Mouse (Mus musculus) forebrain, embryonic 16.5 days (tissue): ENCODE data around the gene Yars. TPM values are rescaled to one million over a fixed set of nuclear protein-coding genes. Genes with fewer than 3 reads are reported as not detected.

Experiments used
- ATAC-seq: fragments of 200-750 bp; cut with Nextera tagmentation; 2 replicates; pipeline ENCODE4 v1.8.0; 2017; ENCODE audit warnings: mild to moderate bottlenecking, moderate library complexity
- H3K27ac ChIP-seq: fragments of 300-500 bp; sonication (generic); 2 replicates; pipeline ENCODE4 v1.5.1; 2014; ENCODE audit warnings: low read length, control low read depth
- H3K27me3 ChIP-seq: fragments of 300-500 bp; sonication (generic); replicated peaks from 2 replicates; pipeline ENCODE4 v1.6.1; 2014; ENCODE audit warnings: low read length; ENCODE audit not compliant: control insufficient read depth, insufficient read depth
- H3K36me3 ChIP-seq: fragments of 300-500 bp; sonication (generic); 2 replicates; pipeline ENCODE4 v1.6.1; 2014; ENCODE audit not compliant: control insufficient read depth, insufficient read depth
- H3K4me1 ChIP-seq: fragments of 300-500 bp; sonication (generic); replicated peaks from 2 replicates; pipeline ENCODE4 v1.6.1; 2014; ENCODE audit warnings: low read length; ENCODE audit not compliant: control insufficient read depth, insufficient read depth
- H3K4me2 ChIP-seq: fragments of 300-500 bp; sonication (generic); 2 replicates; pipeline ENCODE4 v1.6.1; 2014; ENCODE audit warnings: mild to moderate bottlenecking, low read length, control low read depth
- H3K4me3 ChIP-seq: fragments of 300-500 bp; sonication (generic); replicated peaks from 2 replicates; pipeline ENCODE4 v1.5.1; 2014; ENCODE audit warnings: mild to moderate bottlenecking, low read length, control low read depth
- H3K9ac ChIP-seq: fragments of 300-500 bp; sonication (generic); replicated peaks from 2 replicates; pipeline ENCODE4 v1.6.1; 2014; ENCODE audit warnings: low read depth, low read length, control low read depth
- H3K9me3 ChIP-seq: fragments of 300-500 bp; sonication (generic); 2 replicates; pipeline ENCODE4 v1.6.1; 2016; ENCODE audit warnings: low read length; ENCODE audit not compliant: control insufficient read depth
- WGBS: fragments of 180-500 bp; shearing (Covaris S2); extraction: QIAGEN DNeasy Blood & Tissue Kit; methylation state at CpG from one replicate; pipeline ENCODE4 v1.1.7; 2014; 5-methylcytosine and 5-hydroxymethylcytosine counted together
- polyA plus RNA-seq: library from polyadenylated mRNA; unstranded; fragments of >200 nt; fragmentation: Nextera tagmentation; extraction: Ambion mirVana; gene quantifications from 2 replicates; pipeline ENCODE4 v1.2.1, GENCODE M21; 2015

The Yars gene
- polyA plus RNA-seq, 1 experiment from 2014 or later, result 122 TPM

DNA sequence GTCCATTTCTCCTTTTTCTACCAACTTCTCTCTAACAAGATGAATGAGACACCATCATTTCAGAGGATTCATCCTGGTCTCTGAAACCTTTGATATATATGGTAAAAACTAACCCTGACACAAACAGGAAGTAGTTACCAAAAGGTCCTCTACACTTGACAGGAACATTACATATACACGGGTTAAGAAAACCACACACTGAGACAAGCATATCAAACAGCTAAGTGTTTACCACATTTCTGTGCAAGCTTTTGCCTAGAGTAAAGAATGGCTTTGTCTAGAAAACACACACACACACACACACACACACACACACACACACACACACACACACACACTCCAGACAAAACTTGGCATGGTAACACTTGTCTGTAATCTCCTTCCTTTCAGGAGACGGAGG, 43.2 kb upstream of the Yars start:
- no peak overlapping the region for H3K9ac ChIP-seq
- H3K36me3 ChIP-seq, result no peaks in the 10 kb centered on the region
- no peak overlapping the region for H3K27ac ChIP-seq
- 54% methylated on average over 2 of the region's 2 CpGs for WGBS
- H3K4me2 ChIP-seq, result no peak overlapping the region
- no peak for ATAC-seq
- H3K4me3 ChIP-seq, result no peak overlapping the region
- peaks cover 35% of the 10 kb centered on the region for H3K4me1 ChIP-seq
- no peaks in the 10 kb centered on the region for H3K9me3 ChIP-seq
- no peaks in the 10 kb centered on the region for H3K27me3 ChIP-seq

DNA sequence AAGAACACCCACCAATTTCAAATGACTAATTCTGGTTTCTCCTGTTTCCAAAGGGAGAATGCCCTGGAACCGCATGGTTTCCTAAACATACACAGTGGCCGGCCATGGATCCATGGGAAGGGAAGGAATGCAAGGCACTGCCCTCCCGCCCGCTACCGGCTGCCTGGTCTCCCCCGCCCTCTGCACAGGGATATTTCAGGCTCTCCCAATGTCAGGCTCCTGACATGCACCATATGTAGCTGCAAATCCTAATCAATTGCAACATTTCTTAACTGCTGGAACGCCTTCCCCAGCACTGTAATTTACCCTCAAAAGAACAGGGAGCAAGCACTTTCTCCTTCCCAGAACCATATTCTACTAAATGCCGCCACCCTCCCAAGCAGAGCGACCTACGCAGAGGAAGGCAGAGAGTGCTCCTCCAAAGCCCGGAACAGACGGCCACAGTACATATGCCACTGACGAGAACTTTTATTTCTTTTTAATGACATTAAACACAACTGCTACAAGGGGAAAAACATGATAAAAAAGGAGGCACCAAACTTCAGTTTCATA, 41.9 kb upstream of the Yars start:
- no peaks in the 10 kb centered on the region for H3K27me3 ChIP-seq
- no peak overlapping the region for H3K27ac ChIP-seq
- no peaks in the 10 kb centered on the region for H3K9me3 ChIP-seq
- H3K4me1 ChIP-seq, result peaks cover 28% of the 10 kb centered on the region
- H3K36me3 ChIP-seq, result no peaks in the 10 kb centered on the region
- WGBS, result 86% methylated on average over 13 of the region's 13 CpGs
- no peak overlapping the region for H3K4me2 ChIP-seq
- H3K4me3 ChIP-seq, result no peak overlapping the region
- H3K9ac ChIP-seq, result no peak overlapping the region
- ATAC-seq, result no peak

DNA sequence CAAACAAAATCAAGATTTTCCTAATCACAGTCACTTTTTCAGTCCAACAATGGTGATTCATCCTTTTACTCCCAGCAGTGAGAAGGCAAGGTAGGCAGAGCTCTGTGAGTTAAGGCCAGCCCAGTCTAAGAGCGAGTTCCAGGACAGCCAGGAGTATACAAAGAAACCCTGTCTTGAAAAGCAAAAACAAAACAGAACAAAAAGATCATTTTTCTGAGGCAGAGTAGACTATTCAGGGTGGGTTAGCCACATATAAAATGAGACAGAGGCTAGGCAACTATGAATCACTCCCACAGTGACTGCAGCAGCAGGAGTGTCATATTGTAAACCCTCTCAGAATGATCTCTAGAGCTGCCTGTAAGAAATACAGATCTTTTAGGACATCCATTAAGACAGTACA, 40.2 kb upstream of the Yars start:
- Histone ChIP-seq H3K4me1 (peaks cover 23% of the 10 kb centered on the region), H3K27ac (no peak overlapping the region), H3K9me3 (no peaks in the 10 kb centered on the region), H3K9ac (no peak overlapping the region), H3K36me3 (no peaks in the 10 kb centered on the region), H3K27me3 (no peaks in the 10 kb centered on the region), H3K4me3 (no peak overlapping the region), H3K4me2 (no peak overlapping the region)
- WGBS, result 59% methylated on average over 1 of the region's 1 CpGs
- no peak for ATAC-seq

DNA sequence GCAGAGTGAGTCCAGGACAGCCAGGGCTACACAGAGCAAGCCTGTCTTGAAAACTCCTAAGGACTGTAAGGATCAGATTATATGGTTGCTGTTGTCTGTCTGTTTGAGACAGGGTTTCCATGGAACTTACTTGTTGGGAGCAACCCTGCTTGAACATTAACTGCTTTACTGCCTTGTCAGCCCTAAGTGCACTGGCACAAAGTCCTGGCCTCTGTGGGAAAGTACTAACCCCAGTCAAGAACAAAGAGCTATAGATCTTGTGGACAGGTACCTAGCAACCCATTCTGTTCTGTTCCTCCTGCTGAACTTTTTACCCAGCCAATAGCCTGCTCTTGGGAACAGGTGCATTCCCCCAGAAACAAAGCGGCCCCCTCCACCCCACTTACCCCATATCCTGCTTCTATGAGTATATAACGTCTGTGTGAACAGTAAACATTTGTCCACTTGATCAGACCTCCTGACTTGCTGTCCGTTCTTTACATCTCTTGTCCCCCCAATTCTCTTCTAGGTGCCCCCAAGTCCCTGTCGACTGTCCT, 38.2 kb upstream of the Yars start:
- Histone ChIP-seq H3K4me3 (no peak overlapping the region), H3K4me1 (peaks cover 11% of the 10 kb centered on the region), H3K9me3 (no peaks in the 10 kb centered on the region), H3K27me3 (no peaks in the 10 kb centered on the region), H3K36me3 (no peaks in the 10 kb centered on the region), H3K27ac (no peak overlapping the region), H3K4me2 (no peak overlapping the region), H3K9ac (no peak overlapping the region)
- no peak for ATAC-seq
- WGBS, result 90% methylated on average over 4 of the region's 4 CpGs

DNA sequence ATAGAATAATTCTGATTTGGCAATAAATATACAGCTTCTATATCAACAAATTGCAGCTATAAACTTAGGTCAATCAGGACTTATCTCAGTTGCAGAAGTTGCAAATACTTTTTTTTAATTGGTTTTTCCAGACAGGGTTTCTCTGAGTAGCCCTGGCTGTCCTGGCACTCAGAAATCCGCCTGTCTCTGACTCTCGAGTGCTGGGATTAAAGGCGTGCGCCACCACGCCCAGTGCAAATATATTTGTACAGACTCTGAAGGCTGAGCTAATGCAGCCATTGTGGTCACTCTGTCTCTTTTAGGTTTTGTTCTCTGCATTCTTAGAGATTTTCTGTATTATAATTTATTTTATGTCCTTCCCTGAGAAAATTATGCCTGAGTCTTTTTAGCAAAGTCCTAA, 32.0 kb upstream of the Yars start:
- Histone ChIP-seq H3K9me3 (no peaks in the 10 kb centered on the region), H3K9ac (no peak overlapping the region), H3K4me1 (no peaks in the 10 kb centered on the region), H3K4me3 (no peak overlapping the region), H3K27ac (no peak overlapping the region), H3K27me3 (no peaks in the 10 kb centered on the region), H3K36me3 (no peaks in the 10 kb centered on the region), H3K4me2 (no peak overlapping the region)
- ATAC-seq, result no peak
- WGBS, result 90% methylated on average over 5 of the region's 5 CpGs

DNA sequence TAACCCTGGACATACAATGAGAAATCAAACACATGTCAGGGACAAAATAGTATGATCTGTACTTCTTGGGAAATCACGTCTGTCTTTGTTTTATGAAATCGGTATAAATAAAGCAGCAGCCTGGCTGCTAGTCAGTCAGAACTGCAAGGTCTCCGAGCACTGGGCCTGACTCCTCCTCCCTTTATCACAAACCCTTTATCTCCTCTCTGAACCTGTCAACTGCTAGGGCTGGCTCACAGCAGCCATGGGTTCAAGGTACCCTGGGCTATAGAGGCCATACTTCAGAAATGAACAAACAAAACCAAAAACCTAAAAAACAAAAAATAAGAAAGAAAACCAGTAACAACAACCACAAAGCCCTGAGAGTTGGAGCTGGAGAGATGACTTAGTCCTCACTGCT, 31.0 kb upstream of the Yars start:
- WGBS, result 55% methylated on average over 3 of the region's 3 CpGs
- no peak overlapping the region for H3K27ac ChIP-seq

DNA sequence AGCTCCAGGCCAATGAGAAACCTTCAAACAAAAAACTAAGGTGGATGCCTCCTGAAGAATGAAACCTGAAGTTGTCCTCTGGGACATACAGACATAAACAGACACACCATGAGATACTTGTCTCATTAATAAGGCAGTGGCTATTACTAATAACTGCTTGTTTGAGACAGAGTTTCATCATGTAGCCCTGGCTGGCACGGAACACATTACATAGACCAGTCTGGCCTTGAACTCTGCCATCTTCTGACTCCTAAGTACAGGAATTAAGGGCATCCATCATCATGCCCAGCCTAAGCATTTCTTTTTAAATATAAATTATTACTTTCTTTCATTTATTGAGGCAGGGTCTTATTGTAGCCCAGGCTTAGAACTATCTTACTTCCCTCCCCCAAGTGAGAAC, 28.5 kb upstream of the Yars start:
- Histone ChIP-seq H3K4me1 (no peaks in the 10 kb centered on the region), H3K36me3 (0 out of 2 replicates have a peak, but pooled peaks cover 2% of the 10 kb centered on the region), H3K9me3 (no peaks in the 10 kb centered on the region), H3K27ac (no peak overlapping the region), H3K4me2 (no peak overlapping the region), H3K9ac (no peak overlapping the region), H3K4me3 (no peak overlapping the region), H3K27me3 (no peaks in the 10 kb centered on the region)
- ATAC-seq, result no peak
- 93% methylated on average over 1 of the region's 1 CpGs for WGBS

More for the DNA sequence above, 31.0 kb upstream of the Yars start:
- Histone ChIP-seq H3K4me3 (no peak overlapping the region), H3K9me3 (no peaks in the 10 kb centered on the region), H3K4me1 (no peaks in the 10 kb centered on the region), H3K27me3 (no peaks in the 10 kb centered on the region), H3K4me2 (no peak overlapping the region), H3K9ac (no peak overlapping the region), H3K36me3 (no peaks in the 10 kb centered on the region)
- ATAC-seq, result no peak

DNA sequence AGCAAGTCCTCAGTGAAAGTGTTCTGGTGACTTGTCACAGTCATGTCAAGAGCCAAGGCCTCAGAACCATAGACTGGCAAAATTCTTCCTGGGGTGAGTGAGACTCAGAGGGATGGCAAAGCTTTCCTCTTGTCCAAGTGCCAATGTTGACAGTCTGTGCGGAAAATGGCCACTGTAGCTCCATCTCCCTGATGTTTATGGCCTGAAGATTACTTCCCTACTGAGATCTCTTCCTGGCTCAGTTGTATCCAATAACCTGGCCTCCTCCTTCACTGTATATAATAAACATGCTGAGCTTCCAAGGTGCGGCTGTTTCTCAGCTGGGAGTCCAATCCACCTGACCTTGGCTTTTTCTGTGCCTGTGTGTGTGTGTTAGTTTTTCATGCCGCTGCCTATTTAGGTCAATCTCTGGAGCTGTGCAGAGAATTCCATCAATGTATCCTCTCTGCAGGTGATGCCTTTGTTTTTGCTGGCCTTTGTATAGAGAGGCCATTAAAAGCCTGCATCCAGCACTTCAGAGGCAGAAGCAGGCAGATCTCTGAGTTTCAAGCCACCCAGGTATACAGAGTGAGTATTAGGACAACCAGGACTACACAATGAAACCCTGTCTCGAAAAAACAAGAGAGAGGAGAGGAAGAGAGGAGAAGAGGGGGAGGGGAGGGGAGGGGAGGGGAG, 27.8 kb upstream of the Yars start:
- Histone ChIP-seq H3K27ac (no peak overlapping the region), H3K27me3 (no peaks in the 10 kb centered on the region), H3K4me3 (no peak overlapping the region), H3K4me2 (no peak overlapping the region), H3K9me3 (no peaks in the 10 kb centered on the region), H3K9ac (no peak overlapping the region), H3K36me3 (0 out of 2 replicates have a peak, but pooled peaks cover 2% of the 10 kb centered on the region), H3K4me1 (no peaks in the 10 kb centered on the region)
- no peak for ATAC-seq
- WGBS, result 80% methylated on average over 4 of the region's 4 CpGs

DNA sequence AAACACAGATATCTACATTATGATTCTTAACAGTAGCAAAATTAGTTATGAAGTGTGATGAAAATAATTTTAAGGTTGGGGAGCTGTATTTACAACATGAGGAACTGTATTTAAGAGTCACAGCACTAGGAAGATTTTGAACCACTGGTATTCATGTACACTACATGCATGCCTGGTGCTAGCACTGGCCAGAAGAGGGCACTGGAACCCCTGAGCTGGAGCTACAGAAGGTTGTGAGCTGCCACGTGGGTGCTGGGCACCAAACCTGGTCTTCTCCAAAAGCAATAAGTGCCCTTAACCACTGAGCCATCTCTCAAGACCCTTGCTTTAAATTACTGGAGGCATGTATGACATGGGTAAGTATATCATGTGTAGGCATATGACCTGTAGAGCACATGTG, 17.0 kb upstream of the Yars start:
- Histone ChIP-seq H3K36me3 (peaks cover 8% of the 10 kb centered on the region; the same call in 1 of the 2 replicates), H3K9ac (no peak overlapping the region), H3K27ac (no peak overlapping the region), H3K27me3 (no peaks in the 10 kb centered on the region), H3K9me3 (no peaks in the 10 kb centered on the region), H3K4me3 (no peak overlapping the region), H3K4me2 (no peak overlapping the region), H3K4me1 (no peaks in the 10 kb centered on the region)
- 82% methylated on average over 1 of the region's 1 CpGs for WGBS
- no peak for ATAC-seq
